Mouse (Mus musculus): ENCODE data around the gene Ly6g6c.

GRCm38 (mm10) chr17:35051156-35052086 lies 13.8 kb upstream of the Ly6g6c start:
- TF ChIP-seq GATA1 (IDR thresholded peaks at IDR 0.05; ENCODE audit: low read length) (no peak), TAL1 (IDR thresholded peaks at IDR 0.05; ENCODE audit: low read length) (no peak)

Measured in erythroblast, embryonic 14.5 days (primary cell).